Mouse (Mus musculus): ENCODE results near the gene Pttg1.

The Pttg1 gene

GRCm38 (mm10) chr11:43425824-43426413, at the start of gene Pttg1:
Gene Pttg1 (minus strand): TSS chr11:43426251.
- POLR2A ChIA-PET = interaction anchor here (0.5 to 3.1 kb wide), 65 partner anchors 8 to 1561 kb away, joined by 3 to 23 read pairs (median 4); partner anchors contain the start of genes Slu7 (in 2 of the 4), Ccnjl (in 1 of the 4) and Ttc1 (in 1 of the 4)
- CTCF ChIA-PET = interaction anchor here (0.5 to 4.6 kb wide), 13 partner anchors 11 to 915 kb away, joined by 3 to 32 read pairs (median 3); no protein-coding TSS in a partner anchor

- CTCF ChIA-PET = interaction anchor here in 3 of 4 experiments (0.5 to 1.5 kb wide), 3 partner anchors 20 to 601 kb away, joined by 4 read pairs; no protein-coding TSS in a partner anchor
- POLR2A ChIA-PET = interaction anchor here in 3 of 4 experiments (0.6 to 1.2 kb wide), 5 partner anchors 10 to 293 kb away, joined by 3 to 9 read pairs (median 4); partner anchors contain the start of gene Pttg1 (in 1 of the 3)
Measured at GRCm38 (mm10) chr11:43474225-43474774, 48.2 kb upstream of the Pttg1 start, which contains the start of gene C1qtnf2. Gene C1qtnf2 (plus strand): TSS chr11:43474276.

- ChIA-PET POLR2A (interaction anchor here in 1 of 4 experiments (0.6 kb wide), 1 partner anchor 181 kb away, joined by 3 read pairs; no protein-coding TSS in a partner anchor), CTCF (interaction anchor here in 2 of 4 experiments (0.6 to 1.5 kb wide), 2 partner anchors 21 to 102 kb away, joined by 4 read pairs; no protein-coding TSS in a partner anchor)
Measured at GRCm38 (mm10) chr11:43473635-43474224, 47.7 kb upstream of the Pttg1 start.

- ChIA-PET CTCF (interaction anchor here in 2 of 4 experiments (0.6 to 0.7 kb wide), 2 partner anchors 161 to 939 kb away, joined by 3 read pairs; no protein-coding TSS in a partner anchor), POLR2A (interaction anchor here in 2 of 4 experiments (0.7 kb wide), 2 partner anchors 48 to 104 kb away, joined by 3 to 5 read pairs; no protein-coding TSS in a partner anchor)
Measured at GRCm38 (mm10) chr11:43473115-43473514, 47.1 kb upstream of the Pttg1 start.

- ChIA-PET CTCF (interaction anchor here (0.5 to 1.4 kb wide), 4 partner anchors 24 to 254 kb away, joined by 3 to 5 read pairs (median 4); no protein-coding TSS in a partner anchor), POLR2A (interaction anchor here in 1 of 4 experiments (0.7 kb wide), 1 partner anchor 11 kb away, joined by 3 read pairs; no protein-coding TSS in a partner anchor)
Measured at GRCm38 (mm10) chr11:43470881-43471820, 45.1 kb upstream of the Pttg1 start.

GRCm38 (mm10) chr11:43470118-43470517, 44.1 kb upstream of the Pttg1 start:
- ChIA-PET POLR2A (no interaction called here), CTCF (interaction anchor here in 2 of 4 experiments (0.6 to 1.9 kb wide), 2 partner anchors 24 to 47 kb away, joined by 3 to 6 read pairs; no protein-coding TSS in a partner anchor)

GRCm38 (mm10) chr11:43463204-43463603, 37.2 kb upstream of the Pttg1 start:
- ChIA-PET POLR2A (no interaction called here), CTCF (no interaction called here)

- POLR2A ChIA-PET = no interaction called here
- CTCF ChIA-PET = no interaction called here
Measured at GRCm38 (mm10) chr11:43452266-43452665, 26.2 kb upstream of the Pttg1 start.

GRCm38 (mm10) chr11:43451322-43451721, 25.3 kb upstream of the Pttg1 start:
- POLR2A ChIA-PET = no interaction called here
- CTCF ChIA-PET = interaction anchor here in 1 of 4 experiments (0.6 kb wide), 1 partner anchor 363 kb away, joined by 6 read pairs; no protein-coding TSS in a partner anchor

- ChIA-PET CTCF (no interaction called here), POLR2A (no interaction called here)
Measured at GRCm38 (mm10) chr11:43449916-43450315, 23.9 kb upstream of the Pttg1 start.

GRCm38 (mm10) chr11:43443183-43443582, 17.1 kb upstream of the Pttg1 start:
- POLR2A ChIA-PET = interaction anchor here in 2 of 4 experiments (0.5 to 1.1 kb wide), 2 partner anchors 18 to 240 kb away, joined by 3 to 4 read pairs; no protein-coding TSS in a partner anchor
- CTCF ChIA-PET = no interaction called here

GRCm38 (mm10) chr11:43441121-43441520, 15.1 kb upstream of the Pttg1 start:
- ChIA-PET CTCF (interaction anchor here in 1 of 4 experiments (0.6 kb wide), 1 partner anchor 127 kb away, joined by 4 read pairs; no protein-coding TSS in a partner anchor), POLR2A (interaction anchor here in 1 of 4 experiments (1.9 kb wide), 1 partner anchor 16 kb away, joined by 15 read pairs; the partner anchor contains the start of gene Pttg1)

GRCm38 (mm10) chr11:43434024-43434407, 8.0 kb upstream of the Pttg1 start:
- CTCF ChIA-PET = interaction anchor here in 1 of 4 experiments (0.6 kb wide), 1 partner anchor 24 kb away, joined by 5 read pairs; no protein-coding TSS in a partner anchor
- POLR2A ChIA-PET = interaction anchor here (0.6 to 2.1 kb wide), 9 partner anchors 9 to 286 kb away, joined by 3 to 15 read pairs (median 5); partner anchors contain the start of gene Pttg1 (in 2 of the 4)

- POLR2A ChIA-PET = interaction anchor here (0.5 to 2.1 kb wide), 15 partner anchors 8 to 1148 kb away, joined by 3 to 15 read pairs (median 4); partner anchors contain the start of gene Pttg1 (in 2 of the 4)
- CTCF ChIA-PET = interaction anchor here in 2 of 4 experiments (0.6 to 0.9 kb wide), 3 partner anchors 8 to 59 kb away, joined by 5 to 12 read pairs (median 6); no protein-coding TSS in a partner anchor
Measured at GRCm38 (mm10) chr11:43433254-43434023, 7.4 kb upstream of the Pttg1 start, which contains the start of gene Slu7. Gene Slu7 (plus strand): TSS chr11:43433744.

GRCm38 (mm10) chr11:43426414-43426884, 398 bp upstream of the Pttg1 start:
- POLR2A ChIA-PET = interaction anchor here (0.6 to 3.1 kb wide), 53 partner anchors 7 to 1561 kb away, joined by 3 to 23 read pairs (median 4); partner anchors contain the start of genes Ccnjl (in 1 of the 4), Slu7 (in 1 of the 4) and Ttc1 (in 1 of the 4)

GRCm38 (mm10) chr11:43425166-43425709, 813 bp downstream of the Pttg1 start:
- POLR2A ChIA-PET = interaction anchor here (0.5 to 3.1 kb wide), 49 partner anchors 8 to 1187 kb away, joined by 3 to 23 read pairs (median 4); partner anchors contain the start of genes Slu7 (in 2 of the 4), Ccnjl (in 1 of the 4) and Ttc1 (in 1 of the 4)
- CTCF ChIA-PET = interaction anchor here (0.6 to 4.6 kb wide), 14 partner anchors 8 to 251 kb away, joined by 3 to 32 read pairs (median 4); no protein-coding TSS in a partner anchor

More at GRCm38 (mm10) chr11:43426414-43426884, 398 bp upstream of the Pttg1 start:
- CTCF ChIA-PET = interaction anchor here (0.6 to 4.6 kb wide), 8 partner anchors 14 to 916 kb away, joined by 3 to 32 read pairs (median 4); no protein-coding TSS in a partner anchor

Data from embryonic stem cell, embryonic (primary cell).